Mouse (Mus musculus): ENCODE measurements around the gene Rab11fip4. TPM values are rescaled to one million over a fixed set of nuclear protein-coding genes. Genes with fewer than 3 reads are reported as not detected.

Gene Rab11fip4
- polyA plus RNA-seq, 1 experiment from 2014 or later: 0.26 TPM

DNA sequence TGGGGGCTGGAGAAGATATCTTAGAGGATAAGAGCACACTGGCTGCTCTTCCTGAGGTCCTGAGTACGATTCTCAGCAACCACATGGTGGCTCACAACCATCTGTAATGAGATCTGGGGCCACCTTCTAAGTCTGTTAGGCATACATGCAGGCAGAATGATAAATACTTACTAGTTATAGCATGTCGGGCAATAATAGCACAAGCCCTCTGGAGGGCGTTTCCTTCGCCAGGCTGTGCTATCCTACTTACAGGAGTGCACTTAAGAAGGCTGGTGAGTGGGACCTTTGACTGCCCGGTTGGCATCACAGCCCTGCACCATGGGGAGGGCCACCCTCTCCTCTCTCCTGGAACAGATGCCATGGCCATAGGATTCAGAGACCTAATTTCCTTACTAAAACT is 112.4 kb downstream of the Rab11fip4 start:
- H3K4me3 ChIP-seq: peak overlapping the region; percentile 93
- H3K27me3 ChIP-seq: no peaks in the 10 kb centered on the region
- 1% methylated on average over 5 of the region's 5 CpGs for WGBS
- peak overlapping the region; percentile 67 for H3K4me2 ChIP-seq
- H3K36me3 ChIP-seq: peaks cover 6% of the 10 kb centered on the region; the same call in 1 of the 2 replicates
- peaks cover 22% of the 10 kb centered on the region for H3K4me1 ChIP-seq (replicated peaks)
- peak overlapping the region; percentile 99 for H3K27ac ChIP-seq
- no peak for ATAC-seq (replicated peaks; ENCODE audit: insufficient number of reproducible peaks, insufficient read depth, low FRiP score, low read depth)
- H3K9me3 ChIP-seq (replicated peaks): no peaks in the 10 kb centered on the region
- peak overlapping the region; percentile 95 for H3K9ac ChIP-seq

DNA sequence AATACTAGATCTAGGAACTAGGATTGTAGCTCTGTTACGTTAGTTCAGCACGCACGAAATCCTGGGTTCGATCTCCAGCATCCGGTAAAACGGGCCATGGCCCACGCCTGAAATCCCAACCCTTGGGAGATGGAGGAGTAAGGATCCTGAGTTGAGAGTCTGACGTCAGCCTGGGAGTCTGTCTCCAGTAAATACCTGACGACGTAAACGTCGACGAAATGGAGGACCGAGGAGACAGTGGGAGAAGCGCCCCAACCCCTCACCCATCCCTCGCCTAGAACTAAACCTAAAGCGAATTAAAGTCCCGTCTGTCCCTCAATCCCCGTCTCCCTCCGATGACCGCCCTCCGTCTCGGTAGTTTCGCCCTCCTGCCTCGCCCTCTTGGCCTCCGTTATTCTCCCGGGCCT is 112.9 kb downstream of the Rab11fip4 start:
- peak; percentile 51 for ATAC-seq (replicated peaks; ENCODE audit: insufficient number of reproducible peaks, insufficient read depth, low FRiP score, low read depth)
- H3K9me3 ChIP-seq (replicated peaks): no peaks in the 10 kb centered on the region
- H3K4me3 ChIP-seq: peak overlapping the region; percentile 93
- peaks cover 22% of the 10 kb centered on the region for H3K4me1 ChIP-seq (replicated peaks)
- peaks cover 6% of the 10 kb centered on the region; the same call in 1 of the 2 replicates for H3K36me3 ChIP-seq
- H3K27ac ChIP-seq: peak overlapping the region; percentile 99
- no peaks in the 10 kb centered on the region for H3K27me3 ChIP-seq
- H3K9ac ChIP-seq: peak overlapping the region; percentile 95
- under 1% methylated on average over 27 of the region's 27 CpGs for WGBS
- H3K4me2 ChIP-seq: peak overlapping the region; percentile 67

DNA sequence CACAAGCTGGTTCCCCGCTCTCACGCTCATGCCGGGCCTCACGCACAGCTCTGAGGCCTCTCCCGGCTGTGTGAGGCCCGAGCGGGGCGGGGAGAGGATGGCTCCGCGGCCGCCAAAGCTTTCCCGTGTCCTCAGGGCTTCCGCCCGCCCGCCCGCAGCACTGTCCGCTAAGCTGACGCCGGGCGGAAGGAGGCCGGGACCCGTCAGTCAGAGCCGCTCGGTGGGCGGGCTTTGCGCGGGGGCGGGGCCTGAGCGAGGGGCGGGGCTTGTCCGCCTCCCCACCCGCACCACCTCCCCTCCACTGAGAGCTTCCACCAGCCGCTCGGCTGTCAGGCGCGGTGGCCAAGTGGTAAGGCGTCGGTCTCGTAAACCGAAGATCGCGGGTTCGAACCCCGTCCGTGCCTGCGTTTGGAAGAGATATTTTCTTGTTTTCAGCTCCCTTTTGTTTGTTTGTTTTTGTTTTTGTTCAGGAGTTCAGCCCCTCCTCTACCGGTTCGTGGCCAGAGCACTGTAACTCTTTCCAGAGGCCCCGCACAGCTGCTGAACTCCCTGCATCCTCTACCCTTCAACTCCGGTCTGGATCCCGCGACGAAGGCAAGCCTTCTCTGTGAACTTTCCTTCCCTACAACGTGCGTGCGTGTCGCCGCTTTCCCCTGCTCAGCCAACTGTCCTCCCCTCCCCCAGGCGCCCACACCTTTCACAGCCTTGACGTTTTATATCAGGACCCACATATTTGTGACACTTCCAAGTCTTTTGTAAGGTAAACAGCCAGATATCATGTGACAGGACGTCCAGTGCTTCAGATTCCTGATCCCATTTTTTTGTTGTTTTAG is 113.5 kb downstream of the Rab11fip4 start:
- peaks cover 4% of the 10 kb centered on the region for H3K27me3 ChIP-seq
- H3K27ac ChIP-seq: peak overlapping the region; percentile 99
- H3K9me3 ChIP-seq (replicated peaks): no peaks in the 10 kb centered on the region
- under 1% methylated on average over 59 of the region's 61 CpGs for WGBS
- H3K36me3 ChIP-seq: peaks cover 6% of the 10 kb centered on the region; the same call in 1 of the 2 replicates
- peak; percentile 96 for ATAC-seq (replicated peaks; ENCODE audit: insufficient number of reproducible peaks, insufficient read depth, low FRiP score, low read depth)
- H3K9ac ChIP-seq: peak overlapping the region; percentile 95
- peak overlapping the region; percentile 76 for H3K4me2 ChIP-seq
- H3K4me1 ChIP-seq (replicated peaks): peaks cover 22% of the 10 kb centered on the region
- H3K4me3 ChIP-seq: peak overlapping the region; percentile 93

DNA sequence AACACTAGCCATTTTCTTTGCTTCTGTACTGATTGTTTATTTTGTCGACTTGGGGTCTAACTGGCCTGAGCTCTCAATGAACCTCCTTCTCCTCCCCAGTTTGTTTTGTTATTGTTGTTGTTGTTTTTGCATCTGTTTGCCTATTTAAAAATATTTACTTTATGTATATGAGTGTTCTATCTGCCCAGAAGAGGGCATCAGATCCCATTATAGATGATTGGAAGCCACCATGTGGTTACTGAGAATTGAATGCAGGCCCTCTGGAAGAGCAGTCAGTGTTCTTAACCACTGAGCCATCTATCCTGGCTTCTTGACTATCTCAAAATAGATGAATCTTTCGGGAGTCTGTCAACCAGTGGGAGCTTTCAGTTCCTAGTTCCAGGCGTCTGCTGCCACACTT is 116.1 kb downstream of the Rab11fip4 start:
- WGBS: 74% methylated on average over 3 of the region's 3 CpGs
- H3K4me2 ChIP-seq: no peak overlapping the region
- H3K9ac ChIP-seq: no peak overlapping the region
- no peaks in the 10 kb centered on the region for H3K9me3 ChIP-seq (replicated peaks)
- no peak for ATAC-seq (replicated peaks; ENCODE audit: insufficient number of reproducible peaks, insufficient read depth, low FRiP score, low read depth)
- H3K36me3 ChIP-seq: no peaks in the 10 kb centered on the region
- H3K4me1 ChIP-seq (replicated peaks): peaks cover 32% of the 10 kb centered on the region
- no peak overlapping the region for H3K4me3 ChIP-seq
- peaks cover 17% of the 10 kb centered on the region for H3K27me3 ChIP-seq
- no peak overlapping the region for H3K27ac ChIP-seq

DNA sequence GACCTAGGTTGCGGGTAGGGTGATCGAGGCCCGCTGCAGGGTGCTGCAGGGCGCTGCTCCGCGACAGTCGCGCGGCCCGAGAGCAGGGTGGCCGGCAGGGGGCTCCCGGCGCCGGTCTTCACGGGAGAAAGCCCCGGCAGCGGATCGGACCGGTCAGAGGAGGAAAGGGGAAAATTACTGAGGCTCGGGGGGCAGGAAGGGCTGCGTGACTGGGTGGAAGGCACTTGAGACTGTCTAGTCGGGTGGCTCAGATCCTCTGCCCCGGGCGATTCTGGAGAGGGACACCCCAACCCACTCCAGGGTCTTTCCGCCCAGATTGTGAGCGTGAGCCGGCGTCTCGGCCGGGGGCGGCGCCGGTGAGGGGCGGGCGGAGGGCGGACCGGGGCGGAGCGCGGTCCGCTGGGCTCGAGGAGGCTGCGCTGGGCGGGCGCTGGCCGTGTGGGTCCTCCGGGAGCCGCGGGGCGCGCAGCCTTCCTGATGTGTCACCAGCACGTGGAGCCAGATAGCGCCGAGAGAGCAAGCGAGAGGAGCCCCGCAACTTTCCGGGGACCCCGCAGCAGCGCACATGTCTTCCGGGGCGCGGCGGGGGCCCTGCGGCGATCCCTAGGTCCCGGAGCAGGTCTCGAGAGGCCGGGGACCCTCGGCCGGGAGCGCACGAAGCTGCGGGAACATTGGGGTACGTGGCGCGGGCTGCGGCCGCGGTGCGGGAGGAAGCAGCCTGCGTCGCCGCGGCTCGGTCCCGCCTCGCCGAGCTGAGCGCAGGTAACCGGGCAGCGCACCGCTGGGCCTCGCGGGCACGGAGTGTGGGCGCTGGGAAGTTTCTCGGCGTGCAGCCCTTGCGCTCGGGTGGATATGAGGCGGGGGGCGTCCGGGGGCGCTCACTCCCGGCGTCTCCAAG is 120.1 kb downstream of the Rab11fip4 start:
- H3K36me3 ChIP-seq: no peaks in the 10 kb centered on the region
- under 1% methylated on average over 105 of the region's 106 CpGs for WGBS
- H3K4me2 ChIP-seq: peak overlapping the region; percentile 99
- peak overlapping the region; percentile 59 for H3K27ac ChIP-seq
- no peaks in the 10 kb centered on the region for H3K9me3 ChIP-seq (replicated peaks)
- peak; percentile 89 for ATAC-seq (replicated peaks; ENCODE audit: insufficient number of reproducible peaks, insufficient read depth, low FRiP score, low read depth)
- H3K4me3 ChIP-seq: peak overlapping the region; percentile 72
- peak overlapping the region; percentile 67 for H3K9ac ChIP-seq
- H3K27me3 ChIP-seq: peaks cover 29% of the 10 kb centered on the region
- peaks cover 28% of the 10 kb centered on the region for H3K4me1 ChIP-seq (replicated peaks)

DNA sequence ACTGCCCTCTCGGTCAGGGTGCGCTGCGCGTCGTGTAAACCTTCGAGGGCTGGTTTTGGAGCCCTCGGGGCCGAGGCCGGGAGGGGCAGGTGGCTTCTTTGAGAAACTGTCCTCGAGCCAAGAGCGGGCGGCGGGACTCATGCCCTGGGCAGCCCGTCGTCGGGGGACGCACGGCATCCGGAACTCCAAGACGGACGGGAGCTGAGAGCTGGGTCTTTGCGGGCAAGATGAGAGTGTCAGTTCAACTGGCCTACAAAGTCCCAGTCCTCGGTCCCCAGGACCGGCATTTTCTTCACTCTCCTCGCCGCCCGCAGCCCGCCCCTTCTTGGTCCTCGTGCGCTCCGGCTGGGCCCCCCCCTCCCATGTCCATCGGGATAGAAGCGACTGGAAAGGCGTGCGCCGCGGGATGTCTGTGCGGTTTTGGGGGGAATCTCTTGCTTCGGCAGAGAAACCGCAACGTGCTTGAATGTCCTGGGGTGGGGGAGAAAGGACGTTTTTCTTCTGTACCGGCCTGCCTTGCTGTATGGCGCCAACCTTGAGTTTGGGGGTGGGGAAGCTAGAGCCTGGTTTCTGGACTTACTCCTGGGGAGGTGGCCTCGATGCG is 120.9 kb downstream of the Rab11fip4 start:
- Histone ChIP-seq H3K27ac (no peak overlapping the region), H3K36me3 (no peaks in the 10 kb centered on the region), H3K9ac (peak overlapping the region; percentile 67), H3K4me1 (replicated peaks) (peaks cover 31% of the 10 kb centered on the region), H3K27me3 (peaks cover 29% of the 10 kb centered on the region), H3K9me3 (replicated peaks) (no peaks in the 10 kb centered on the region), H3K4me3 (peak overlapping the region; percentile 72), H3K4me2 (peak overlapping the region; percentile 99)
- WGBS: 2% methylated on average over 46 of the region's 46 CpGs
- no peak for ATAC-seq (replicated peaks; ENCODE audit: insufficient number of reproducible peaks, insufficient read depth, low FRiP score, low read depth)

DNA sequence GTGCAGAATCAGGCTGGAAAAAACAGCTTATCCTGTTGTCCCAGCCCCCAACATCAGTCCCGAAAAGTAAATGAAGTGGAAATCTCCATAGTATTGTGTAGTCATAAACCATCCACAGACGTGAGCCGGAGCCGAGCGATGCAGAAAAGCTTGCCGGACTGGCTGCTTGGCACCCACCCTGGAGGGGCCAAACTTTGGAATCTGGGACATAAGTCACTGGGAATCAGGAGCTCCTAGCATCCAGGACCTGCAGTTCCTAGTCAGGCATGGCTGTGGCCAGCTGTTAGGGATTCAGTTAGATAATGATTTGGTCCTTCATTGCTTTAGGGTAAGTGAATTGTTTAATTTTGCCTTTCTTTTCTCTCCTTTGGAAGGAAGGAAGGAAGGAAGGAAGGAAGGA is 122.2 kb downstream of the Rab11fip4 start:
- Histone ChIP-seq H3K9me3 (replicated peaks) (no peaks in the 10 kb centered on the region), H3K27me3 (peaks cover 29% of the 10 kb centered on the region), H3K36me3 (no peaks in the 10 kb centered on the region), H3K4me1 (replicated peaks) (peaks cover 40% of the 10 kb centered on the region), H3K9ac (no peak overlapping the region), H3K4me2 (peak overlapping the region; percentile 99; the same call in 1 of the 2 replicates), H3K4me3 (no peak overlapping the region), H3K27ac (no peak overlapping the region)
- ATAC-seq (replicated peaks; ENCODE audit: insufficient number of reproducible peaks, insufficient read depth, low FRiP score, low read depth): no peak
- whole genome bisulfite sequencing: 71% methylated on average over 6 of the region's 6 CpGs

DNA sequence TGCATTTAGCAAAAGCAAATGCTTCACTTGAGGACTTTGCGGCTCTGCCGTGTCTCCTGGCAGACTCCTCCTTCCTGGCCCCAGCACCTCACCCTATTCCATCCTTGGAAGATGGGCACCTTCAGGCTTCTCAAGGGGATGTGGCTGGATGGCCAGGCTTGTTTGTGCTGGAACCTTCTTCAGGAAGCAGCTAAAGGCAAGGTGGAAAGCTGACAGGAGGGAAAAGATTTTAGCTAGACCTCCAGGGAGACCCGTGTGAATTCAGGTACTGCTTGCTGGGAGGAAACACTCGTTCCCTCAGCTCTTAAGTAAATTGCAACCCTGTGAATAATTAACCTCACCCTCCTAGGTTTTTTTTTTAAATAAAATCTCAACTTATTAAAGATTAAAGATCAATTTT is 122.7 kb downstream of the Rab11fip4 start:
- Histone ChIP-seq H3K36me3 (no peaks in the 10 kb centered on the region), H3K4me3 (no peak overlapping the region), H3K27me3 (peaks cover 29% of the 10 kb centered on the region), H3K27ac (no peak overlapping the region), H3K9ac (no peak overlapping the region), H3K9me3 (replicated peaks) (no peaks in the 10 kb centered on the region), H3K4me1 (replicated peaks) (peaks cover 43% of the 10 kb centered on the region), H3K4me2 (no peak overlapping the region)
- no peak for ATAC-seq (replicated peaks; ENCODE audit: insufficient number of reproducible peaks, insufficient read depth, low FRiP score, low read depth)
- 67% methylated on average over 4 of the region's 4 CpGs for WGBS

DNA sequence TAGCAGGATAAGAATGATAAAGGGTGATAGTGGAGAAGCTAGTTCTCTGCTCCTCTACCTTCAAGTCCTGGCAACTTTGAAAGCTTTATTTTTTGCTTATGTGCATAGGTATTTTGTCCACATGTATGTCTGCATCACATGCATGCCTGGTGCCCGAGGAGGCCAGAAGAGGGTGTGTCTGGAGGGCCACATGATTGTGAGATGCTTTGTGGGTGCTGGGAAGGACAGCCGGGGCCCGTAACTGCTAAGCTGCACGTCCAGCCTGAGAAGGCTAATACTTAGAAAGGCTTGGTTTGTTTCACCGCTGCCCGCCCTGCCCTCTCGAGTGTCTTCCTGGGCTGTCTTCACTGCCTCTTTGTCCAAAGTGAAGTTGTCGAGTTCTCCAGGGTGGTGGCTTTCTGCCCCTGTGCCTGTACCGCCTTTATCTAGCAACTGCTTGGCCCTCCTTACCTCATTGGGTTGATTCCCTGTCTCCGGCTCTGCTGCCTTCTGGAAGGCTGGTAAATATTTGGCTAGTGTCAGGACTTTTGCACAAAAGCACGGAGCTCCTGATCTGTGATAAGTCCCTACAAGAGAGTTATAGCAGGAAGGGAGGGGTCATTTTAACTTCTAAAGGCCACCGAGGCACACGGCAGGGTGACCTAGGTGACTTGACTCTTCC is 123.2 kb downstream of the Rab11fip4 start:
- peaks cover 46% of the 10 kb centered on the region for H3K4me1 ChIP-seq (replicated peaks)
- H3K4me3 ChIP-seq: no peak overlapping the region
- 59% methylated on average over 13 of the region's 13 CpGs for WGBS
- no peaks in the 10 kb centered on the region for H3K36me3 ChIP-seq
- no peak overlapping the region for H3K9ac ChIP-seq
- no peak overlapping the region for H3K4me2 ChIP-seq
- no peaks in the 10 kb centered on the region for H3K9me3 ChIP-seq (replicated peaks)
- H3K27me3 ChIP-seq: peaks cover 27% of the 10 kb centered on the region
- no peak overlapping the region for H3K27ac ChIP-seq
- no peak for ATAC-seq (replicated peaks; ENCODE audit: insufficient number of reproducible peaks, insufficient read depth, low FRiP score, low read depth)

DNA sequence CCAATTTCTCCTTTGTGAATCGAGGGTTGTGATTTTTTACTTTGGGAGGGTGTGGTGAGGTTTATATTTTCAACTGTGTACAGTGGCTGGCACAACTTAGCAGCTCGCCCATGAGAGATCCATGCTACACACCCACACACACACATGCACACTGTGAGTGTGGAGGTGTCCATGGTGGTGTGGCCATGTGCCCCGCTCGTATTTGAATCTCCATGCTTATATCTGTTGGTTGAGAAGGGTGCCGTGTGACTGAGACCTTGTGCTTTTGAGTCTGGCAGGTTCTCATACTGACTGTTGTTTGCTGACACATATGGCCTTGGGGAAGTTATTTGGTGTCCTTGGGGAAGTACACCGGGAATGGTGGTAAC is 123.7 kb downstream of the Rab11fip4 start:
- H3K4me1 ChIP-seq (replicated peaks): peaks cover 46% of the 10 kb centered on the region
- WGBS: 88% methylated on average over 6 of the region's 6 CpGs
- no peak for ATAC-seq (replicated peaks; ENCODE audit: insufficient number of reproducible peaks, insufficient read depth, low FRiP score, low read depth)

More for the DNA sequence above, 123.7 kb downstream of the Rab11fip4 start:
- no peak overlapping the region for H3K27ac ChIP-seq
- no peak overlapping the region for H3K9ac ChIP-seq
- H3K36me3 ChIP-seq: no peaks in the 10 kb centered on the region
- no peak overlapping the region for H3K4me3 ChIP-seq
- no peak overlapping the region for H3K4me2 ChIP-seq
- H3K27me3 ChIP-seq: peaks cover 24% of the 10 kb centered on the region
- H3K9me3 ChIP-seq (replicated peaks): no peaks in the 10 kb centered on the region

Data from heart, embryonic 15.5 days (tissue).